Mouse (Mus musculus): ENCODE data around the gene Sept14. TPM values are rescaled to one million over a fixed set of nuclear protein-coding genes. Genes with fewer than 3 reads are reported as not detected.
"Not testable (repeated sequence)": the region's sequence is repeated elsewhere in the genome, so short reads cannot be mapped to it uniquely, and the experiment has no call there.

The Sept14 gene
- not detected for total RNA-seq (2021)
- long read RNA-seq, experiment 1: 0 reads
- long read RNA-seq, experiment 2: 0 reads

DNA sequence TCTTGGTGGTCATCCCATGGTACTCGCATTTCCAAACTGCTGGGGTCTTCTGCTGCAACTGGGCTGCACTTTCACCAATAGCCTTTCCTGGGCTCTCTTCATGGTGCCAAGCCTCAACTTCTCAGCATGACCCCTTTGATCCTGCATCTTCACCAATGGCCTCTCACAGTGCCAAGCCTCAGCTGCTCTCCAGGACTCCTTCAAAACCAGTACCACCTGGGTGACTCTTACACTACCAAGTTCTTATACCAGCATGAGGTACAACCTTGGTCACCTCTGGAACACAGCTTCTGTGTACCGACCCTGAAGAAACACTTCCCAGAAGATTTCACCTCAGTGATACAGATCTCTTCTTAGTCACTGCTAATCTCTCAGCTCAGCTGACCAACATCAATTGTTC lies at the start of gene Sept14:
TSS of gene Sept14 (minus strand) at position 101 of the 400 bp plus-strand sequence.
- DNase-seq: no peak

DNA sequence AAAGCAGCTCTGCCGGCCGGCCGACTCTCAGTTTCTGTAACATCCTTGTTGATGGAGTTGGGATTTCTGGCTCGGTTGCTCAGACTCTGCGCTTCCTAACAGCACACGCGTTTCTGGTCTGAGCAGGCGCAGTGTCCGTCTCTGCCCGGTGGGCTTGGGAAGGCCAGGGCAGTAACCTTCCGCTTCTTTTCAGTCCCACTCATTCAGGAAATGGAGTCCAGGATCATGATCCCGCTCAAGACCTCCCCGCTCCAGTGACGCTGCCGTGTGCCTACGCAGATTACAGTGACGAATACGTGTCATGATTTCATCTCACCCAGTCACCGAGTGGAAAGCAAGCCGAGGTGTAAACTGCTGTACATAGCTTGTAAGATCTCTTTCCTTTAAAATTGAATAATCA lies 48.6 kb upstream of the Sept14 start:
- no peak for DNase-seq

DNA sequence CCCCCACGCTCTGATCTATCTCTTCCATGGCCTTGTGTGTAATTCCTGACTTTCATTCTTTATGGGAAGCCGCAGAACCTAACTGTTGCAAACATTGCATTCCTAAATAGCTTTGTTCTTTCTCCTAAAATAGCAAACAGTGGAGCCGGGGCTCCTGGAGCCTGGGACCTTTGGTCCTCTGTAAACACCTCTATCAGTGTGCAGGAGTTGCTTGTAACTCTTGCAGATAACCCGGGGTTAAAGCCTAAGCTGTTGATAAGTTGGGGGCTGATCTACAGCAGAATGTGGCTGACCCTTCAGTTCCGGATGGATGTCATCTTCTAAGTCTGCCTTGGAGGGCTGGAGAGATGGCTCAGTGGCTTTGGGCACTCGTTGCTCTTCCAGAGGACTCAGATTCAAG lies 35.7 kb upstream of the Sept14 start:
- no peak for DNase-seq

DNA sequence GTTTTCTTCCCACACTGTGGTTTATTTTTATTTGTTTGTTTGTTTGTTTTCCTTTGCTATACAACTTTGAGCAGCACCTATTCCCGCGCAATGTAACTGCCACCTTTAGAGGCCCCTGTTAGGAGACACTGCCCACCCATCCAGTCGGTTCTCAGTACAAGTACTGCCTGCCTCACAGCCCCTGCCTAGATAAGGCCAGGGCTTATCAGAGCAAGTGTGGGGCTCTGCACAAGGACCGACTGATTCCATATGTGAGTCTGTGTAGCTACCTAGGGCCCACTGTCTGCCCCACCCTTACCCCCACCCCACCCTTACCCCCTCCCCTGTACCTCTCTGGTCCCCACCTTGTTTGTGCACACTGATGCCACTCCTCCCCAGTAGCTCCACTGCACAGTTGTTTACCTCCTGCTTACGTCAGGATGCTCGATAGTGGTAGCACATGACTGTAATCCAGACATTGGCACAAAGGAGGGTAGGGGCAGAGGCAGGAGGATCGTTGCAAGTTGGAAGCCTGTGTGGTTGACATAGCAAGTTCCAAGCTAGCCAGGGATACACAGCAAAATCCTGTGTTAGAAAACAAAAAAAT lies 34.7 kb upstream of the Sept14 start:
- DNase-seq: no peak

DNA sequence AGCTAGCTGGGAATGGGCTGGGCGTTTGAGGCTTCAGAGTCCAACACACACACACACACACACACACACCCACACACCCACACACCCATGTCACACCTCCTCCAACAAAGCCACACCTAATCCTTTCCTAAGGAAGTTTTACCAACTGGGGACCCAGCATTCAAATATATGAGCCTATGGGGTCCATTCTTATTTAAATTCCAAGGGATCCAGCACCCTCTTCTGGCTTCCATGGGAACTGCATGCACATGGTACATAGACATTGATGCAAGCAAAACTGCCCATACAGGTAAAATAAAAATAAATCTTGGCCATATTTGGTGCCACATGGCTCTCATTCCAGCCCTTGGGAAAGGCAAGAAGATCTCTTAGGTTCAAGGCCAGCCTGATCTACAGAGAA lies 32.7 kb upstream of the Sept14 start:
- peak; percentile 61 for DNase-seq

DNA sequence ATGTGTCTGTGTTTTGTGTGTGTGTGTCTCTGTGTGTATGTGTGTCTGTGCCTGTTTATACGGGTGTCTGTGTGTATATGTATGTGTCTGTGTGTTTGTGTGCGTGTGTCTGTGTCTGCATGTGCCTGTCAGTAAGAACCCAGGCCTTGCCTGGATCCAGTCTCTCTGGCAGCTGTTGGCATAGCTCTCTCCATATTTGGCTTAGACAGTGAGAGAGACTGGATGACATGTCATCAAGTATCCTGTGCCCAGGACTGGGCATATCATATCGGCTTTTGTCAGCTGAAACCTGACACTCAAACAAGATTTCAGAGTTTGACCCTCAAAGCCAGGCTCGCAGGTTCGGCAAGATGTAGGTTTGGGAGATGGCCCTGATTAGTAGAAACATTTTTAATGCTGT lies 22.7 kb upstream of the Sept14 start:
- DNase-seq: no peak

DNA sequence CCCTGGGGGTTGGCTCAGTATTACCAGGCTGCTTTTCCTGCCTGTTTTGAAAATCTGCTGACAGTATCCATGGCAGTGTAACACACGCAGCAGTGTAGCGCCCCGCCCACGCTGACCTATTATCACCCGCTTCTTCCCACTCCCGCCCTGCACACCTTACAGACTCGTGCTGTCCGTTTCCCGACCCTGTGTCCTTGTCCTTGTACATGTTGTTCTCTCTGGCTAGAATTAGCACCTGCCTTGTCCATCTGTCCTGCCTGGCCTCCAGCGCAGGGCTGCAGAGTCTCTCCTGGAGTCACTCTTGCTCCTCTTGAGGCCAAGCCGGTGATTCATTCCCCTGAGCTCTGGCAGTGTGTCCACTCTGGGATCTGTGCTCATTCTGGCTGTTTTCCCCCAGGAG lies 22.0 kb upstream of the Sept14 start:
- peak; percentile 60 for DNase-seq

DNA sequence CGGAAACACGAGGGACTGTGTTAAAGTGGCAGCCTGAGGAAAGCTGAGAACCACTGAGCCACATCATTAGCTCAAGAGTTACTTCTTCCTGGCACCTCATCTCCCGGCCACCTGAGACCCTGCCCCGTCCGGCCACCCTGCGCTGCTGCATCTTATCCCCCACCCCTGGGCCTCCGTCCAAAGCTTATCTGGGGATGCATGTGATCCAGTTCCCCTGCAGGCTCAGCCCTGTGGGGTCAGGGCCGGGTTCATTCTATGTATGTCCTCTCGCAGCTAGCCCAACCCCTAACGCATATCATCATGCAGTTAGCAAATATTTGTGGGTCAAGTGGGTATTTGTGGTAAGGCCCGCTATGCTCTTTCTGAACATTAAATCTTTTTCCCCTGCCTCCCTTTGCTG lies 21.0 kb upstream of the Sept14 start:
- peak; percentile 32 for DNase-seq

DNA sequence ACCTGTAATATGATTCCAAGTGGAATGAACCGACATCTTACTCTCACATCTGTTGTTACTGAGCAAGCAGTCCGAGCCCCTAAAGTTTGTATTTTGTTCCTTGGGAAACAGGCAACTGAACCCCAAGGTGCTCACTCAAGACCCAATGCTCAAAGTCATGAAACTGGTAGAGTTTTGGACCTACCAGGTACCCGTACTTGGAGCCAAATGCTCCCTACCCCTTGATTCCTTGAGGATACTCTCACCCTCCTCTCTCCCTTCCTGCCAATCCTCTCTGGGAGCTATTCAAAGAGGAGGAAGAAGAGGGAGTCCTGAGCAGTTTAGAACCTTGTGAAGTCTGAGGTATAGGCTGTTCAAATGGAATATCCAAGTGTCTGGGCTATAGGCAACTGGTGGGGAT lies 18.5 kb upstream of the Sept14 start:
- no peak for DNase-seq

DNA sequence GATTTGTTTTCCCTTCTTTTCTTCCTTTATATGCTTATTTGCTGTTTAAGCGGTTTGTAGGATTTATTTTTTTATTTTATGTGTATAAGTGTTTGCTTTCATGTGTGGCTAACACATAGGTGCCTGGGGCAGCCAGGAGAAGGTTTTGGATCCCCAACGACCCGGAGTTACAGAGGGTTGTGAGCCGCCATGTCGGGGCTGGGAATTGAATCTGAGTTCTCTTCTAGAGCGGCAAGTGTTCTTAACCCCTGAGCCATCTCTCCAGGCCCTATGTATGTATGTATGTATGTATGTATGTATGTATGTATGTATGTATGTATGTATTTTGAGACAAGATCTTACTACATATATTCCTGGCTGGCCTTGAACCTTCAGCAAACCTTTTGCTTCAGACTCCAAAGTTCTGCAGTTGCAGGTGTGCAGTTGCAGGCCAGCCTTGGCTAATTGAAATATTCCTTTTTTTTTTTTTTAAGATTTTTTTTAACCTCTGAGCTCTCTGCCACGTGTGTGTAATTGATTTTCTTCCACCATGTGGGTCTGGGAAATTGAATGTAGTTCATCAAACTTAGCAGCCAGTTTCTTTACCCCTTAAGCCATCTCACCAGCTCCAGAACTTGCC lies 17.6 kb upstream of the Sept14 start:
- peak; percentile 54 for DNase-seq

DNA sequence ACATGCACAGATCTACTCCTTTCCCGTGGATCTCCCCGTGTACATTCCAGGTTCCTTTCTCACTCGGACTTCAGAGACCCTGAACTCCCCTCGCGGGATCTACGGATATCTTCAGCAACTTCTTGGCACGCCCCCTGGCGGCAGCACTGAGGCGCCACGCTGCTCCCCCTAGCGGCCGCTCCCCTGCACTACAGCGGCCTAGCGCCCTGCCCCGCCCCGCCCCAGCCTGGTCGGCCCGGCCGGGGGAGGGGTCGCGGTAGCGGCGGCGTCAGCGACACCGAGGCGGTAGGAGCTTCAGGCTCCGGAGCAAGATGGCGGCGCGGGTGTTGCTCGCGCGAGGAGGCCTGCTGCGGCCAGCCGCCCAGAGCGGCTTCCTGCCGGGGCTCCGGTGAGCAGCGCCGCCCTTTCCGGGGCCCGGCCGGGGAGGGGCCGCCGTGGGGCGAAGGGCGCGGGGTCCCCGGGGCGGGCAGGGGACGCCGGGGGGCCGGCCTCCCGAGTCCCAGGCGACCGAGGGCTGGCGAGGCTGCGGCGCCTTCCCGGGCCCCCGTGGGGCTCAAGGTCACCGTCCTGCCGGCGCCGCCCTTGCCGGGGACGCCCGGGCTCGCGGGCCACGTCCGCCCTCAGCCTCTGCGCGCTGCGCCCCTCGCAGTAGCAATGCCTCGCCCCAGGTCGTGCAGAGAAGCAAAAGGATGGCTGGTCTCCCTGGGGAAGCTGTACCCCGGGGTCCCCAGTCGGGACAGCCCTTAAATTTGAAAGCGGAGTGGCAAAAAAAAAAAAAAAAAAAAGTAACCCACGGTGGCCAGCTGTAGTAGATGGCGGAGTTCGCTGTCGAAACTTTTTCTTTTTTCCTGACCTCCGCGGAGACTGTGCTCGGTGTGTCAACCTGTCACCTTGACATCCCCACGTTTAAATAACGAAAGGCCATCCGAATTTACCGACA lies 16.8 kb upstream of the Sept14 start, which contains the start of gene Nipsnap2:
TSS of gene Nipsnap2 (plus strand) at position 230 of the 940 bp plus-strand sequence.
- peak; percentile 96 for DNase-seq

DNA sequence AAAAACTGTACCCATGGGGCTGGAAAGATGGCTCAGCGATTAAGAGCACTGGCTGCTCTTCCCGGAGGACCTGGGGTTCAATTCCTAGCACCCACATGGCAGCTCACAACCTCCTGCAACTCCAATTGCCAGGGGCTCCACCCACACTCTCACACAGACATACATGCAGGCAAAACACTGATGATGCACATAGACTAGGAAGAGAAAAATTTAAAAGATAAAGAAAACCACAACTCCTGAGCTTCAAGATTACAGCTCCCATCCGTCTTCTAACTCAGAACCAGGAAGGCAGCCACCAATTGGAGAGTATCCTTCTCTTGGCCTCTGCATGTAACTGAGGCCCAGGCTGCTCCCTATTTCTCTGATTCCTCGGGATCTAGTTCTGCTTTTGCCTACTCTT lies 16.0 kb upstream of the Sept14 start:
- no peak for DNase-seq

DNA sequence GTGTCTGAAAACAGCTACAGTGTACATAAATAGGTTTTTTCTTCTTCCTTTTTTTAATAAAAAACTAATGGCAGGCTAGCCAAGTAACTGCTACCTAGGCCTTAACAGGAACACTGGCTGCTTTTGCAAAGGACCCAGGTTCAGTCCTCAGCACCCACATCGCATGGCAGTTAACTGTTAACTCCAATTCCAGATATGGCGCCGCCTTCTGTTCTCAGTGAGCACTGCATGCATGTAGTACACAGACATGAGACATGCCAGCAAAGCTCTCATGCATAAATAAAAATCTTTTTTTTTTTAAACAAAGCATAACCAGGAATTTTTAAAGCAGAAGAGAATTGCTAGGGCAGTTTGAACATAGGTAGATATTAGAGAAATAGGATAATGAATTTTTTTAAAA lies 11.9 kb upstream of the Sept14 start:
- no peak for DNase-seq

DNA sequence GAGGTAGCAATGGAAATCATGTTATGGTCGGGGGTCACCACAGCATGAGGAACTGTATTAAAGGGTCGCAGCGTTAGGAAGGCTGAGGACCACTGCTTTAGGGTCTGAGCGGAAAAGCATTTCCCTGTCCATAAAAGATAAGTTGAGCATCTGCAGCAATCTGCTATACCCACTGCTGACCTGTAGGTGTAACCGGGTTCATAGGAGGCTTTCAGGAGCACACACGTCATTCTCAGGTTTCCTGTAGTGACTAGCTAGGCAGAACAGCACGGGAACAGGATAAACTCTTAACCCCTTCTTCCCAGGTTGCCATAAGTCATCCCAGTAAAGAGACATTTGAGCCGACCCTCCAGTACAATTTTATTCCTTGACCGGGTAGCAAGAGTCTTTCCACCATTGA lies 8.7 kb upstream of the Sept14 start:
- no peak for DNase-seq

DNA sequence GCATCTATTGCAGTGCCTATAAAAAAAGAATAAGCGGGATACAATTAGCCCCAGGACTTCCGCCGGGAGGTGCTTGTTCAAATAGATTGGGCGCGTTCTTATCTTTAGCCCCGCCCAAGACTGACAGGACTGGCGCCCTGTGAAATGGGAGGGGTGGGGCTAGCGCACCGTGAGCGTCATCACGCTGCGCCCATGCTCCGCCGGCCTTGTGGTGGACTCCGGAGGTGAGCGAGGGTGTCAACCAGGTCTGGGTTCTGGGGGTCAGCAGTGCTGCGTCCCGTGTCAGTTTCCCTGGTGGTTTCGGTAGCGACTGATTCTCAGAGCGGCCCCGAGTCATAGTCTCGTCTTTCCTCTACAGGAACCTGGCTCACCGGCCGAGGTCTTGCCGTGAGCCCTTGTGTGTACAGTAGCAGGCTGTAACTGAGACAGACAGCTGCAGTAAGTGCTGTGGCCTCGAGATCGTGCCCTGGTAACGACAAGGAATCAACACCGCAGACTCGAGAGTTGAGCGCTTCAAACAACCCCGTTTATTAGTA lies 7.1 kb upstream of the Sept14 start, which contains the start of gene Mrps17:
TSS of gene Mrps17 (plus strand) at position 172 of the 536 bp plus-strand sequence.
- peak; percentile 96 for DNase-seq

DNA sequence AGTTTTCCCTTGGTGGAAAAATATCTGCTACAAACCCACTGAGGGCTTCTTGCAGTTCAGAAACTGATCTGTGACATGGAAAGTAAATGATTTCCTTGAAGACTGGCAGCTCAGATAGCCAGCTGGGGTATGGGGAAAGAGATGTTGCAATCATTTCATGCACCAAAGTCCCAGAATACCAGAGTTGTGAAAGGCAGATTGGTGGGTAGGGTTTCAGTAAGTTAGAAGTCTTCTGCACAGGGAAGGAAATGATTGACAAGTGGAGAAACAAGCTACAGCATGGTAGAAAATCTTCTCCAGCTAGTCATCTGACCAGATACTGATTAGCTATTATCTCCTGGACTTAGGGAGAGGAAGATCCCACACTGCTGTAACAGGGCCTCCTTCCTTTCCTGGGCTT lies 4.9 kb downstream of the Sept14 start:
- no peak for DNase-seq

DNA sequence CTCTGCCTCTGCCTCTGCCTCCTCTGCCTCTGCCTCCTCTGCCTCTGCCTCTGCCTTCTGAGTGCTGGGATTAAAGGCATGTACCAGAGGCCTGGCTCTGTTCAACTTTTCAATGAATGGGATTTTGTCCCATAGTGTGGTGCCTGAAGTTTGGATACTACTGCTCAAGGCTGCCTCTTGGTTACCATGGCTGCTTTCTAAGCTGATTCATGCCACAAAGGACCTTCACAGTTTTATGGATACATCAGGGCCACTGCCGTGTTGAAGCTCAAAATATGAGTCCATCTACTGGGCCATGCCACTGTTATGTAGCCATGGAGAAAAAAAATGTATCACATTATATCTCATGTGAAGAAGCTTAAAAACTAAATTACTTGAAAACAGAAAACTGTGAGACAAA lies 6.6 kb downstream of the Sept14 start:
- DNase-seq: no peak

DNA sequence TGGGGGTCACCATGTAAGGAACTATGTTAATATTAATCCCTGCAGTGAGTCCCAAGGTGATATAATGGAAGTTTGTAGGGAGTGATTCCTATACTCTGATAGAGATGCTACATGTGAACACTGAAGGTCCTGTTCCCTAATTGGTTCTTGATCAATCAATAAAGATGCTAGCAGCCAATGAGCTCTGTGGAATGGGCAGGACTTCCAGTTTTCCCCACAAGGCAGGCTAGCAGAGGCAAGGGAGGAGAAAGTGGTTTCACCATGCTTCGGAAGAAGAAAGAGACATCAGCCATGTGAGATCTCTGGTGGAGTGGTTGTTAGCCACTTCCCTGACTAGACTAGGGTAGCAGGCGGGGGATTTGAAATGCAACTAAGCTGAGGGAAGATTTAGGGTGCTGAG lies 7.8 kb downstream of the Sept14 start:
- DNase-seq: no peak

DNA sequence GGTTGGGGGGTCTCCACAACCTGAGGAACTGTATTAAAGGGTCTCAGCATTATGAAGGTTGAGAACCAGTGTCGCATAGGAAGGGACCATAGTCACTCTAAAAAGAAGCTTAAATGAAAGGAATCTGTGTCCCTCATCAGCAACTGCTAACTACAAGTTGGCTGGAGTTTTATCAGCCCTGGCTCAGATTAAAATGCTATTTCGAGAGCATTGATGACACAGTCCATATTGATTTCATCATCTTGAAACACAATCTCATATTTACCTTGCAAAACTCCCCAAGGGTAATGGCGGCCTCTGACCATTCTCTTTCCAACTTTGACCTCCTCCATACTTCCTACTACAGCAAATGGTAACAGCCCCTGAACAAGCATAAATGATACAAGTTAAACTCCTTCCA lies 17.8 kb downstream of the Sept14 start:
- no peak for DNase-seq

DNA sequence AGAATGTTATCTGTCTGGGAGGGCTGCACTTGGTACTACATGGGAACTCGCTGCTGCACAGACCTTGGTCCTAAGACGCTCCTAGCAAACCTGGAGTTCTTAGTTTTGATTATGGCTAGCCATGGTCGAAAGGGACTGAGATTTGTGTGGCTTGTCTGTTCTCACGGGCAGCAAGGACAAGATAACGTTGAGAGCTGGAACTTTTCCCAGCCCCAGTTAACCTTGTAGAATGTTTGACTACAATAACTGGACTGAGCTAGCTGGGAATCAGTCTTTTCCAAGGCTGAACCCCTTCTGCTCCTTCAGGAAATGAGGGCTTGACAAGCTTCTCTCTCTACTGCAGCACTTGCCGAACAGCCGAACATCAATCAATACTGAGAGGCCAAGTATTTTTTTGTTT lies 20.7 kb downstream of the Sept14 start:
- DNase-seq: peak; percentile 66

DNA sequence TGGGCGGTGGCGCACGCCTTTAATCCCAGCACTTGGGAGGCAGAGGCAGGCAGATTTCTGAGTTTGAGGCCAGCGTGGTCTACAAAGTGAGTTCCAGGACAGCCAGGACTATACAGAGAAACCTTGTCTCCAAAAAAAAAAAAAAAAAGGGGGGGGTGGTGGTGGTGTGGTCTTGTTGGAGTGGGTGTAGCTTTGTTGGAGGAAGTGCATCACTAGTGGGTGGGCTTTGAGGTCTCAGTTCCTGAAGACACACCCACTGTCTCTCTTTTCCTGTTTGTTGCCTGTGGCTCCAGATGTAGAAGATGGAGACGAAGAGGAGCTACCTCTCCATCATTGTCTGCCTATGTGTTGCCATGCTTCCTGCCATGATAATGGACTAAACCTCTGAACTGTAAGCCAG lies 23.2 kb downstream of the Sept14 start:
- not testable (repeated sequence) for DNase-seq

DNA sequence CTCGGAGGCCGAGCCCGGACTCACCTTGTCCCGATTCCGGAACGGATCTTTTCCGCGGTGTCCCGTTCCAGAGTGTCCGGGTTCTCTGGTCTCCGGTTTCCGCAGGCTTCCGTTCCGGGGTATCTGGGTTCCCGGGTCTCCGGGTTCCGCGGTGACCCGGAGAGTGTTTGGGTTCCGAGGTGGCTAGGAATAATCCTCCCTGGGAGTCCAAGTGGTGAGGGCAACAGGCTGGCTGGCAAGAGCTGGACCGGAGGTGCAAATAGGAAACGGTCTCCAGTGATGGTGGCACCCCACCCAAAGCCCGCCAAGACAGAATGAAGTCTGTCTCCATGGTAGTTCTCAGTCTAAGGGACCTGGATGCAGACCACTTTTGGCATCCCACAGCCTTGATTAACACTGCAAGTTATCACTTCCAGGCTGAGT lies 38.3 kb downstream of the Sept14 start, which contains the start of gene Zfp11:
TSS of gene Zfp11 (minus strand) at position 64 of the 423 bp plus-strand sequence.
- DNase-seq: peak; percentile 89

Measured in adrenal gland, postnatal 10 days (tissue).